Mouse (Mus musculus): ENCODE measurements at regions not wholly inside any gene's neighbourhood (a gene's known extent, or its start where the extent isn't known, plus 50 kb on each side); places are given as distances from the start of the nearest gene placed in this dataset.

DNA sequence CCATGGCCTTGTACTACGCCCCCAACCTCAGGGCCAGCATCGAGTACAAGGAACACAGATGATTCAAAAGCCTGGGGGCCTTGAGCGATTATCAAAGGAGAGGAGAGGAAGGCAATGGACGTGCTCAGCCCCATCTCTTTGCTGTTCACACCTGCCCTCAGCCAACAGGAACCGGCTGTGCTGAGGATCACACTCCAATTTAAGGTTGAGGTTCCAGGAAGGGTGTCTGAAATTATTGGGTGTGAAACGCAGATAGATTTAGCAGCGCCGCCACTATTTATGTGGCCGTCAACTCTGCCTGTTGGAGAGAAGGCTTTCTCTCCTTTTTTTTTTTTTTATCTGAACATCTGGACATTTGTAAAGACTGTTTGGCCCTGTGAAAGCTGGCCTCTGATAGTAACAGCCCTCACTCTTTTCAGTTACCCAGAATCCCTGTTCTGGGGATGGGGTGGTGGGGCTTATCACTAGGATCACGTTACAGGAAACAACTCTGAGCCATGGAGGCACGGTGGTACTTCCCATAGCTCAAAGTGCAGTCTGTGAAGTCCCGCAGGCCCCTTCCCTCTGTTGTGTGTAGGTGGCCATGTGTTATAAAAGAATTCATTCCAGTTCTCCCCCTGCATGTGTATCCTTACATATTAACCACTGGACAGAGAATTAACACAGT is 256.7 kb downstream of the Hs3st3b1 start:
- TF ChIP-seq CTCF (IDR thresholded peaks at IDR 0.05; ENCODE audit: control insufficient read depth, insufficient read depth, low read length) (no peak), POLR2A (IDR thresholded peaks at IDR 0.05; ENCODE audit: borderline replicate concordance, control insufficient read depth, low read depth, low read length) (no peak)

Measured in bone marrow, adult 2 months (tissue).